Mouse (Mus musculus) heart, postnatal 0 days (tissue): ENCODE measurements around the gene Cdh6.

Source experiments
- CTCF ChIP-seq: IDR thresholded peaks from 2 replicates; pipeline ENCODE4 v1.5.1; 2016; ENCODE audit warnings: antibody characterized with exemption, control low read depth, low read depth
- EP300 ChIP-seq: IDR thresholded peaks from 2 replicates; pipeline ENCODE4 v1.6.1; 2016; ENCODE audit warnings: antibody characterized with exemption, low read depth

- no peak for TF ChIP-seq CTCF
- no peak for TF ChIP-seq EP300
These were observed 957 bp downstream of the Cdh6 start for GRCm38 (mm10) chr15:13172365-13173070.
